Mouse (Mus musculus) neutrophil, adult 83 days (primary cell): ENCODE measurements around the gene Jdp2. TPM values are rescaled to one million over a fixed set of nuclear protein-coding genes. Genes with fewer than 3 reads are reported as not detected.

Source experiments
- total RNA-seq, 2 experiments: library from RNA; stranded (reverse); gene quantifications; one replicate each; pipeline ENCODE4 v1.2.4; 2023

The Jdp2 gene
- 10 to 100 TPM; 66.3 to 84.9 TPM for total RNA-seq

DNA sequence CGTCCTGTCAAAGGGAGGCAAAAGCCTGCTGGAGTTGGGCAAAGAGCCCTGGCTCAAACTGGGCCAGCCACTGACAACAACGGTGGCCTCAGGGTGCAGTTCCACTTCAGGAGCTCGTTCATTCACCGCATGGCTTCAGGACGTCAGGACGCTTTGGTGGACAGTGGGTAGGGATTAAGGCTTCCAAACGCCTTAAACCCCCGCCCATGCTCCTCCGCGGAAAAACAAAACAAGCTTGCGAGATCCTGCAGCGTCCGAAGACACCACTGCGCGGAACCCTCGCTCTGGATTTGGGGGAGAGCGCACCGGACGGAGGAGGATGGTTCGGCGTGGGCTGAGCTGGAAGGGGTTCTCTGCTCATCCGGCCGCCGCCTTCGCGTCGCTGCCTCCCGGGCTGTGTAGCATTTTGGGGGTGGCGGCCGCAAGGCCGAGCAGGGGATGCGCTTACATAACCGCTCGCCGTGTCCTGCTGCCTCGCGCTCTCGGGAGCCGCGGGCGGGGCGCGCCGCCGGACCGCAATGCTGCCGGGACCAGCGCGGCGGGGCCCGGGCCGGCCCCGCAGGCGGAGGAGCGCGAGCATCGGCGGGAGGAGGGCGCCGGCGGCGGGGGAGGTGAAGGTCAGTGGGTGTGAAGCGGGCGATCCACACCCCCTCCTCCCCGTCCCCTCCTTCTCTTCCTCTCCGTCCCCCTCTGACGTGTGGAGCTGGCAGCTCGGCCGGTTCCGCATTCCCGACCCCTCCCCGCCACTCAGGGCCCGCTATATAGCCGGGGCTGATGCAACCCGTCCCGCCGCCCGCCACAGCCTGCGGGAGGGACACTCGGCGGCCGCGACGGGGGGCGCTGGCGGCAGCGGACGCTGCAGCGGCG, at the start of gene Jdp2:
Gene Jdp2, plus strand, starts transcription at position 417 of the 867 bp plus-strand sequence.

DNA sequence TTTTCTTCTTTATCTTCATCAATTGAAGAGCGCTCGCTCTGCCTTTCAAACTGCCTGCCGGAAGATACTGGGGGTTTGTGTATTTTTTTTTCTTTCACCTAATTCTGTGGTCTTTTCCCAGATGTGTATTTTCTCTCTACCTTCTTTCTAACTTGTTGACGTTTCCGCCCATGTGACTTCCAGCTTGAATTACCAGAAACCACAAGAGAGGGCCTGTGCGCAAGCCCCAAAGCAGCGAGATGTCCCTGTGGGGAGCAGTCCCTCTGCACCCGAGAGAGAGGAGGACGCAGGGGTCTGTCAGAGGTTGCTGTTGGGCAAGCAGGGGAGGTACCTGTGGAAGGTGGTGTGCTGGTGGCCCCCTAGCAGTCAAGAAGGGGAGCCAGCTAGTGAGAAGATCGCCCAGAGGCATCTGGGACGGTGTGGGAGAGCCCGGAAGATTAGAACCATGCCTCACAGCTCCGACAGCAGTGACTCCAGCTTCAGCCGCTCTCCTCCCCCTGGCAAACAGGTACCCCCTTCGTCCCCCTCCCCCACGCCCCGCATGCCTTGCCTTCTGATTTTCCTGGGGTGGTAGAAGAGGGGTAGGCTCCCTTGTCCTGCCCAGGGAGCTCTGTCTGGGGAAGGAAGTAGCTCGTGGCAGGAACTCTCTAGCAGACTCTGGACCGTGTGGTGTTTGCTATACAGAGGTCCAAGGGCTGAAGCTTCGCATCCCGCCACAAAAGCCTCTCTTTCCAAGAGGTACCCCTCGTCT, 87.8 kb downstream of the Jdp2 start, which contains the start of gene Batf:
Gene Batf, plus strand, starts transcription at position 204 of the 751 bp plus-strand sequence.

Other genes starting within 250 kb of the Jdp2 start
- gene Tmed10, start 224.2 kb upstream of the Jdp2 start, total RNA-seq = 100 to 1,000 TPM; 212 to 215 TPM
- gene Fos, start 125.1 kb upstream of the Jdp2 start, total RNA-seq = 1,000 to 10,000 TPM; 5,056 to 6,096 TPM
- gene Batf, start 87.6 kb downstream of the Jdp2 start, total RNA-seq = 10 to 100 TPM; 13.8 to 16.4 TPM
- under 1 TPM in 1 of 2 experiments, not detected in 1; 0.39 TPM for gene Flvcr2, start 147.5 kb downstream of the Jdp2 start, total RNA-seq
- 10 to 100 TPM; 15.3 to 17.8 TPM for gene Erg28, start 225.5 kb downstream of the Jdp2 start, total RNA-seq
- 10 to 100 TPM in 1 of 2 experiments, 1 to 10 TPM in 1; 9.9 to 13.6 TPM for gene Ttll5, start 225.6 kb downstream of the Jdp2 start, total RNA-seq